Mouse (Mus musculus) myocyte (in vitro differentiated cells): ENCODE results near the gene Tctex1d2.

Experiments
- E2F4 ChIP-seq: IDR thresholded peaks from one replicate; pipeline ENCODE4 v1.6.1; 2011; ENCODE audit warnings: mild to moderate bottlenecking, control low read depth, moderate library complexity; ENCODE audit not compliant: insufficient read depth
- POLR2A ChIP-seq: IDR thresholded peaks from one replicate; pipeline ENCODE4 v1.6.1; 2011; ENCODE audit warnings: low read depth, mild to moderate bottlenecking, control low read depth, moderate library complexity; ENCODE audit not compliant: insufficient read length

GRCm38 (mm10) chr16:32419517-32420483 is at the start of gene Tctex1d2:
- no peak for TF ChIP-seq E2F4
- peak; percentile 78 for TF ChIP-seq POLR2A
